Mouse (Mus musculus): ENCODE data around the gene Zfp982.
"Not testable (repeated sequence)": the region's sequence is repeated elsewhere in the genome, so short reads cannot be mapped to it uniquely, and the experiment has no call there.

Zfp982 gene

GRCm38 (mm10) chr4:147559096-147559495 is 66.9 kb downstream of the Zfp982 start:
- not testable (repeated sequence) for DNase-seq (ENCODE audit: low spot score)

All from embryo, embryonic 10.5 days (tissue).